Comparison of ENCODE assay signal across 13 mouse cellular contexts in the genomic region with DNA sequence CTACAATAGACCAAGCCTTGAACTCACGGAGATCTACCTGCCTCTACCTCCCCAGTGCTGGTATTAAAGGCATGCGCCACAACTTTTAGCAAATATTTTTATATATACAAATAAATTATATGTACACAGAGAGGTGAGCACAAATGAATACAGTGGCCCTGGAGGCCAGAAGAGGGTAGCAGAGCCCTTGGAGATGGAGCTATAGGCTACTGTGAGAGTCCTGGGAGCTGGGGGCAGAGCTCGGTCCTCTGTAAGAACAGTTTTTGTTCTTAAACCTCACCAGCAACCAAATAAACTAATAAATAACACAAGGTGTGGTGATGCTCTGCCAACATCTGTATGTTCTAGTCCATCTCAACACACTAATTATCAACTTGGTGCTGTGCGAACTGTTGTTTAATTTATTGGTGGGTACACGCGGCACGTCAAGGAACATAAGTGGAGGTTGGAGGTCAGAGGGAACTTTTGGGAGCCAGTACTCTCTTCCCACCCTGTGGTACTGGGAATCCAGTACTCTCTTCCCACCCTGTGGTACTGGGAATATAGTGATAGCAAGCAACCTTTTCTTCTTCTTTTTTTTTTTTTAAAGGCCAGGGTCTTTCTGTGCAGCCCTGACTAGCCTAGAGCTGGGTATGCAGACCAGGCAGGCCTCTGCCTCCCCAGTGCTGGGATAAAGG. TPM values are rescaled to one million over a fixed set of nuclear protein-coding genes. Genes with fewer than 3 reads are reported as not detected.
DNase-seq lines count a peak whose midpoint lies in the region; ATAC-seq and TF ChIP-seq lines count a peak whose summit lies in the region.
"Had no signal": no experiment of that assay in that cellular context is flagged by ENCODE, and none has a peak within 500 bp of the region (broad histone marks: within the 10 kb centered on the region; RNA-seq: fewer than 3 reads in every experiment).

No protein-coding gene starts in this region.

- H3K9ac ChIP-seq in heart, adult 2 months (ENCODE audit: low read depth, low read length): no peak overlapping the region
- no peak overlapping the region for H3K9ac ChIP-seq in limb, embryonic 15.5 days
- no peak overlapping the region for H3K9ac ChIP-seq in neural tube, embryonic 15.5 days (replicated peaks)
- H3K9ac ChIP-seq in forebrain, embryonic 14.5 days (ENCODE audit: low read length): no peak overlapping the region
- H3K9ac ChIP-seq: lung, embryonic 14.5 days had no signal

- no peak overlapping the region for H3K4me3 ChIP-seq in heart, adult 2 months
- H3K4me3 ChIP-seq in limb, embryonic 15.5 days: no peak overlapping the region
- H3K4me3 ChIP-seq in limb, embryonic 10.5 days: no peak overlapping the region
- H3K4me3 ChIP-seq in neural tube, embryonic 15.5 days (replicated peaks): no peak overlapping the region
- no peak overlapping the region for H3K4me3 ChIP-seq in forebrain, embryonic 14.5 days (ENCODE audit: low read depth, low read length)

- H3K27ac ChIP-seq in heart, adult 2 months: peak overlapping the region; percentile 97
- H3K27ac ChIP-seq in limb, embryonic 15.5 days: peak overlapping the region; percentile 22; the same call in 1 of the 2 replicates
- no peak overlapping the region for H3K27ac ChIP-seq in limb, embryonic 10.5 days
- no peak overlapping the region for H3K27ac ChIP-seq in neural tube, embryonic 15.5 days (replicated peaks)
- no peak overlapping the region for H3K27ac ChIP-seq in forebrain, embryonic 14.5 days (ENCODE audit: low read depth, low read length)

- no peak for DNase-seq in heart, adult 2 months
- no peak for DNase-seq in heart, adult 9 months (ENCODE audit: low spot score in 2 of 2)
- DNase-seq in limb, embryonic 10.5 days (ENCODE audit: low spot score): no peak
- DNase-seq in A20 (ENCODE audit: low read depth, low spot score): peak; percentile 45
- DNase-seq in R1 (ENCODE audit: low read depth, low spot score): peak; percentile 84
- no peak for DNase-seq in forebrain, embryonic 14.5 days (ENCODE audit: low spot score)
- DNase-seq: cerebellum, adult 11-12 months; layer of hippocampus, postnatal 36 days; lung, embryonic 14.5 days had no signal

- peak; percentile 59 for TF ChIP-seq CTCF in heart, adult 2 months (IDR thresholded peaks at IDR 0.05)

- H3K4me2 ChIP-seq in limb, embryonic 15.5 days: no peak overlapping the region
- H3K4me2 ChIP-seq in neural tube, embryonic 15.5 days: no peak overlapping the region
- no peak overlapping the region for H3K4me2 ChIP-seq in forebrain, embryonic 14.5 days (ENCODE audit: low read length)
- H3K4me2 ChIP-seq: lung, embryonic 14.5 days had no signal

- H3K9me3 ChIP-seq in limb, embryonic 15.5 days: no peaks in the 10 kb centered on the region
- no peaks in the 10 kb centered on the region for H3K9me3 ChIP-seq in limb, embryonic 10.5 days (replicated peaks)
- H3K9me3 ChIP-seq in neural tube, embryonic 15.5 days (replicated peaks): no peaks in the 10 kb centered on the region
- H3K9me3 ChIP-seq in forebrain, embryonic 14.5 days (replicated peaks; ENCODE audit: control insufficient read depth, low read length): no peaks in the 10 kb centered on the region

- H3K27me3 ChIP-seq in heart, adult 2 months (ENCODE audit: control insufficient read depth, insufficient read depth, low read length): no peaks in the 10 kb centered on the region
- H3K27me3 ChIP-seq in limb, embryonic 15.5 days: no peaks in the 10 kb centered on the region
- no peaks in the 10 kb centered on the region for H3K27me3 ChIP-seq in limb, embryonic 10.5 days (ENCODE audit: low read depth, poor library complexity, severe bottlenecking)
- peaks cover 5% of the 10 kb centered on the region; the same call in 1 of the 2 replicates for H3K27me3 ChIP-seq in neural tube, embryonic 15.5 days (replicated peaks)
- H3K27me3 ChIP-seq in forebrain, embryonic 14.5 days (replicated peaks; ENCODE audit: control insufficient read depth, insufficient read depth, low read length): 0 out of 2 replicates have a peak, but pooled peaks cover 3% of the 10 kb centered on the region

- no peak for ATAC-seq in limb, embryonic 15.5 days (ENCODE audit: insufficient number of reproducible peaks, low FRiP score, low TSS enrichment, low read depth)
- no peak for ATAC-seq in neural tube, embryonic 15.5 days (ENCODE audit: low FRiP score)
- ATAC-seq in forebrain, embryonic 14.5 days: no peak
- ATAC-seq: forebrain, embryonic 16.5 days had no signal

- no peaks in the 10 kb centered on the region for H3K79me2 ChIP-seq in heart, adult 2 months (replicated peaks; ENCODE audit: control insufficient read depth, insufficient read depth, low read length)

- no peaks in the 10 kb centered on the region; the same call in 1 of the 2 replicates for H3K36me3 ChIP-seq in heart, adult 2 months (ENCODE audit: control insufficient read depth, insufficient read depth, low read length)
- H3K36me3 ChIP-seq in limb, embryonic 15.5 days: no peaks in the 10 kb centered on the region
- no peaks in the 10 kb centered on the region for H3K36me3 ChIP-seq in limb, embryonic 10.5 days
- no peaks in the 10 kb centered on the region for H3K36me3 ChIP-seq in neural tube, embryonic 15.5 days
- H3K36me3 ChIP-seq in forebrain, embryonic 14.5 days (ENCODE audit: control insufficient read depth, insufficient read depth, low read length): no peaks in the 10 kb centered on the region

- intact Hi-C loops in heart, adult 2 months (cut with DNase I): no loop called here

- no peak for TF ChIP-seq EP300 in heart, adult 2 months (IDR thresholded peaks at IDR 0.05; ENCODE audit: insufficient read depth, low read depth, low read length)

- no peak for TF ChIP-seq POLR2A in heart, adult 2 months (IDR thresholded peaks at IDR 0.05; ENCODE audit: insufficient read depth, low read depth, low read length)

- 95% methylated on average over 7 of the region's 7 CpGs for WGBS in heart, adult 2 months
- WGBS in limb, embryonic 15.5 days: 89% methylated on average over 7 of the region's 7 CpGs
- WGBS in limb, embryonic 10.5 days: 89% methylated on average over 7 of the region's 7 CpGs
- 90% methylated on average over 7 of the region's 7 CpGs for WGBS in neural tube, embryonic 15.5 days
- WGBS in forebrain, embryonic 14.5 days: 90% methylated on average over 7 of the region's 7 CpGs

- peaks cover 17% of the 10 kb centered on the region for H3K4me1 ChIP-seq in heart, adult 2 months (ENCODE audit: control insufficient read depth, insufficient read depth, low read length)
- peaks cover 39% of the 10 kb centered on the region for H3K4me1 ChIP-seq in limb, embryonic 15.5 days
- peaks cover 44% of the 10 kb centered on the region for H3K4me1 ChIP-seq in limb, embryonic 10.5 days
- peaks cover 26% of the 10 kb centered on the region for H3K4me1 ChIP-seq in neural tube, embryonic 15.5 days
- peaks cover 12% of the 10 kb centered on the region for H3K4me1 ChIP-seq in forebrain, embryonic 14.5 days (ENCODE audit: control insufficient read depth, insufficient read depth, low read length)

RNA-seq across cellular contexts. Expression of a gene that starts 5.3 kb away (rescaled TPM):
- 1 to 10 TPM in 1 of 2 experiments, not detected in 1; 1.9 TPM for total RNA-seq in heart, adult 2 months (2021)
- polyA plus RNA-seq in heart, adult 2 months (2012; rRNA removed): 0.61 TPM in 1 of 2 replicates, not detected in the other
- 1.8 and 3.0 TPM in 2 replicates for polyA plus RNA-seq in limb, embryonic 15.5 days (2015; fragmentation: Nextera tagmentation; extraction: Ambion mirVana)
- 3.1 and 3.2 TPM in 2 replicates for polyA plus RNA-seq in limb, embryonic 10.5 days (2016; fragmentation: Nextera tagmentation; extraction: Ambion mirVana)
- 7.4 and 11.9 TPM in 2 replicates for polyA plus RNA-seq in neural tube, embryonic 15.5 days (2015; fragmentation: Nextera tagmentation; extraction: Ambion mirVana)
- 4.5 and 8.3 TPM in 2 replicates for polyA plus RNA-seq in forebrain, embryonic 14.5 days (2014; fragmentation: Nextera tagmentation; extraction: Ambion mirVana)
- polyA plus RNA-seq: urinary bladder, adult 2 months had no signal

RNA-seq across cellular contexts. Expression of a gene that starts 42.5 kb away (rescaled TPM):
- total RNA-seq in heart, adult 2 months (2021): under 1 TPM; 0.26 to 0.30 TPM
- polyA plus RNA-seq in heart, adult 2 months (2012; rRNA removed): 0.29 and 0.55 TPM in 2 replicates
- 1.1 and 1.3 TPM in 2 replicates for polyA plus RNA-seq in limb, embryonic 15.5 days (2015; fragmentation: Nextera tagmentation; extraction: Ambion mirVana)
- 1.5 and 2.3 TPM in 2 replicates for polyA plus RNA-seq in limb, embryonic 10.5 days (2016; fragmentation: Nextera tagmentation; extraction: Ambion mirVana)
- polyA plus RNA-seq in neural tube, embryonic 15.5 days (2015; fragmentation: Nextera tagmentation; extraction: Ambion mirVana): 2.0 and 2.6 TPM in 2 replicates
- 1.7 and 2.3 TPM in 2 replicates for polyA plus RNA-seq in forebrain, embryonic 14.5 days (2014; fragmentation: Nextera tagmentation; extraction: Ambion mirVana)

RNA-seq across cellular contexts. Expression of a gene that starts 42.6 kb away (rescaled TPM):
- 10 to 100 TPM; 10.6 to 11.9 TPM for total RNA-seq in heart, adult 2 months (2021)
- polyA plus RNA-seq in heart, adult 2 months (2012; rRNA removed): 10.2 and 11.2 TPM in 2 replicates
- polyA plus RNA-seq in limb, embryonic 15.5 days (2015; fragmentation: Nextera tagmentation; extraction: Ambion mirVana): 28.5 and 29.2 TPM in 2 replicates
- 22.6 and 24.8 TPM in 2 replicates for polyA plus RNA-seq in limb, embryonic 10.5 days (2016; fragmentation: Nextera tagmentation; extraction: Ambion mirVana)
- 41.3 and 43.7 TPM in 2 replicates for polyA plus RNA-seq in neural tube, embryonic 15.5 days (2015; fragmentation: Nextera tagmentation; extraction: Ambion mirVana)
- polyA plus RNA-seq in forebrain, embryonic 14.5 days (2014; fragmentation: Nextera tagmentation; extraction: Ambion mirVana): 14.7 and 21.7 TPM in 2 replicates

RNA-seq across cellular contexts. Expression of a gene that starts 46.5 kb away (rescaled TPM):
- 1 to 10 TPM; 6.8 to 8.2 TPM for total RNA-seq in heart, adult 2 months (2021)
- polyA plus RNA-seq in heart, adult 2 months (2012; rRNA removed): 7.6 and 10.4 TPM in 2 replicates
- 13.5 and 15.1 TPM in 2 replicates for polyA plus RNA-seq in limb, embryonic 15.5 days (2015; fragmentation: Nextera tagmentation; extraction: Ambion mirVana)
- polyA plus RNA-seq in limb, embryonic 10.5 days (2016; fragmentation: Nextera tagmentation; extraction: Ambion mirVana): 40.1 and 44.4 TPM in 2 replicates
- 14.8 and 16.0 TPM in 2 replicates for polyA plus RNA-seq in neural tube, embryonic 15.5 days (2015; fragmentation: Nextera tagmentation; extraction: Ambion mirVana)
- 22.6 and 26.9 TPM in 2 replicates for polyA plus RNA-seq in forebrain, embryonic 14.5 days (2014; fragmentation: Nextera tagmentation; extraction: Ambion mirVana)

RNA-seq across cellular contexts. Expression of a gene that starts 59.2 kb away (rescaled TPM):
- 100 to 1,000 TPM; 206 to 249 TPM for total RNA-seq in heart, adult 2 months (2021)
- 144 and 158 TPM in 2 replicates for polyA plus RNA-seq in heart, adult 2 months (2012; rRNA removed)
- 309 and 325 TPM in 2 replicates for polyA plus RNA-seq in limb, embryonic 15.5 days (2015; fragmentation: Nextera tagmentation; extraction: Ambion mirVana)
- 420 and 449 TPM in 2 replicates for polyA plus RNA-seq in limb, embryonic 10.5 days (2016; fragmentation: Nextera tagmentation; extraction: Ambion mirVana)
- polyA plus RNA-seq in neural tube, embryonic 15.5 days (2015; fragmentation: Nextera tagmentation; extraction: Ambion mirVana): 263 and 280 TPM in 2 replicates
- polyA plus RNA-seq in forebrain, embryonic 14.5 days (2014; fragmentation: Nextera tagmentation; extraction: Ambion mirVana): 266 and 329 TPM in 2 replicates

Comparison
In these comparisons a context has a peak if more than half of its experiments do, and no peak if none do; other contexts are left out.
1. H3K27ac ChIP-seq: peak in heart, adult 2 months (single experiment) and limb, embryonic 15.5 days (single experiment); none in limb, embryonic 10.5 days (single experiment), neural tube, embryonic 15.5 days (single experiment) and forebrain, embryonic 14.5 days (single experiment).
2. DNase-seq: peak in A20 (single experiment) and R1 (single experiment); none in heart, adult 2 months (0 of 2), heart, adult 9 months (0 of 2), limb, embryonic 10.5 days (single experiment) and forebrain, embryonic 14.5 days (single experiment).